Mouse (Mus musculus): ENCODE measurements around the gene Mrpl46. TPM values are rescaled to one million over a fixed set of nuclear protein-coding genes. Genes with fewer than 3 reads are reported as not detected.

Mrpl46 gene
- polyA plus RNA-seq (2012; rRNA removed) = 32.4 and 34.7 TPM in 2 replicates

GRCm38 (mm10) chr7:78782639-78783581 is at the start of gene Mrpl46, which contains the start of gene Mrps11:
Mrpl46 (minus strand) TSS chr7:78783531.
Mrps11 (plus strand) TSS chr7:78783119.

GRCm38 (mm10) chr7:78737614-78738210 is 45.6 kb downstream of the Mrpl46 start, which contains the start of gene Ntrk3:
Ntrk3 (minus strand) TSS chr7:78738012.

Other genes with a start within 250 kb of the Mrpl46 start
- gene Ntrk3, start 45.5 kb downstream of the Mrpl46 start, polyA plus RNA-seq (2012; rRNA removed) = 47.0 and 47.3 TPM in 2 replicates
- gene Mrps11, start 412 bp downstream of the Mrpl46 start, polyA plus RNA-seq (2012; rRNA removed) = 71.4 and 81.1 TPM in 2 replicates
- 16.5 and 18.2 TPM in 2 replicates for gene Det1, start 63.7 kb upstream of the Mrpl46 start, polyA plus RNA-seq (2012; rRNA removed)
- 35.1 and 37.9 TPM in 2 replicates for gene Aen, start 112.3 kb upstream of the Mrpl46 start, polyA plus RNA-seq (2012; rRNA removed)
- gene Isg20, start 129.9 kb upstream of the Mrpl46 start, polyA plus RNA-seq (2012; rRNA removed) = 3.0 and 3.1 TPM in 2 replicates